Mouse (Mus musculus): Measurements from ENCODE around the gene Gm21761. TPM values are rescaled to one million over a fixed set of nuclear protein-coding genes. Genes with fewer than 3 reads are reported as not detected.
"Not testable (repeated sequence)": the region's sequence is repeated elsewhere in the genome, so short reads cannot be mapped to it uniquely, and the experiment has no call there.

The Gm21761 gene
- polyA plus RNA-seq, 1 experiment: not detected

GRCm38 (mm10) chr13:119886896-119887295 lies 42.2 kb downstream of the Gm21761 start:
- H3K4me3 ChIP-seq (ENCODE audit: insufficient read depth, low read depth, low read length); H3K27ac ChIP-seq (ENCODE audit: insufficient read depth, low read depth, low read length); H3K4me1 ChIP-seq (ENCODE audit: control insufficient read depth, insufficient read depth, low read length): not testable (repeated sequence)
- WGBS: 44% methylated on average over 4 of the region's 4 CpGs

GRCm38 (mm10) chr13:119864395-119864999 lies 64.6 kb downstream of the Gm21761 start:
- not testable (repeated sequence) for H3K4me1 ChIP-seq (ENCODE audit: control insufficient read depth, insufficient read depth, low read length); H3K27ac ChIP-seq (ENCODE audit: insufficient read depth, low read depth, low read length); H3K4me3 ChIP-seq (ENCODE audit: insufficient read depth, low read depth, low read length)
- 74% methylated on average over 6 of the region's 7 CpGs for WGBS

- no CpG with 5 or more reads among the region's 6 CpGs for WGBS
- not testable (repeated sequence) for H3K27ac ChIP-seq (ENCODE audit: insufficient read depth, low read depth, low read length); H3K4me3 ChIP-seq (ENCODE audit: insufficient read depth, low read depth, low read length)
Measured at GRCm38 (mm10) chr13:119862399-119862798, 66.7 kb downstream of the Gm21761 start.

More at GRCm38 (mm10) chr13:119862399-119862798, 66.7 kb downstream of the Gm21761 start:
- H3K4me1 ChIP-seq (ENCODE audit: control insufficient read depth, insufficient read depth, low read length): not testable (repeated sequence)

Other genes starting within 250 kb of the Gm21761 start
- not detected in 2 replicates for gene Hmgcs1, start 238.9 kb downstream of the Gm21761 start, polyA plus RNA-seq (2012; ENCODE audit: insufficient read depth, insufficient read length, low replicate concordance, missing spikeins)
- not detected in 2 replicates for gene Nim1k, start 173.4 kb downstream of the Gm21761 start, polyA plus RNA-seq (2012; ENCODE audit: insufficient read depth, insufficient read length, low replicate concordance, missing spikeins)
- not detected in 2 replicates for gene Zfp131, start 138.4 kb downstream of the Gm21761 start, polyA plus RNA-seq (2012; ENCODE audit: insufficient read depth, insufficient read length, low replicate concordance, missing spikeins)
- gene AF067063, start 99.1 kb downstream of the Gm21761 start, polyA plus RNA-seq (2012; ENCODE audit: insufficient read depth, insufficient read length, low replicate concordance, missing spikeins): not detected in 2 replicates
- not detected in 2 replicates for gene D13Ertd608e, start 93.3 kb downstream of the Gm21761 start, polyA plus RNA-seq (2012; ENCODE audit: insufficient read depth, insufficient read length, low replicate concordance, missing spikeins)
- gene Tcstv1, start 34.5 kb downstream of the Gm21761 start, polyA plus RNA-seq (2012; ENCODE audit: insufficient read depth, insufficient read length, low replicate concordance, missing spikeins): not detected in 2 replicates
- gene B020031M17Rik, start 21.5 kb upstream of the Gm21761 start, polyA plus RNA-seq (2012; ENCODE audit: insufficient read depth, insufficient read length, low replicate concordance, missing spikeins): not detected in 2 replicates
- gene Gm36079, start 97.7 kb upstream of the Gm21761 start, polyA plus RNA-seq (2012; ENCODE audit: insufficient read depth, insufficient read length, low replicate concordance, missing spikeins): not detected in 2 replicates
- gene Gm21188, start 122.9 kb upstream of the Gm21761 start, polyA plus RNA-seq (2012; ENCODE audit: insufficient read depth, insufficient read length, low replicate concordance, missing spikeins): not detected in 2 replicates
- not detected in 2 replicates for gene Gm20767, start 211.0 kb upstream of the Gm21761 start, polyA plus RNA-seq (2012; ENCODE audit: insufficient read depth, insufficient read length, low replicate concordance, missing spikeins)
- gene Gm21818, start 243.2 kb upstream of the Gm21761 start, polyA plus RNA-seq (2012; ENCODE audit: insufficient read depth, insufficient read length, low replicate concordance, missing spikeins): not detected in 2 replicates